Mouse (Mus musculus) myocyte (in vitro differentiated cells): ENCODE measurements around the gene Bdkrb1. TPM values are rescaled to one million over a fixed set of nuclear protein-coding genes. Genes with fewer than 3 reads are reported as not detected.
A peak's percentile ranks its signal among the peaks of the same experiment; 100 is the strongest.

Experiments used
- H3K27me3 ChIP-seq: one replicate; pipeline ENCODE4 v1.6.1; 2011; ENCODE audit not compliant: control insufficient read depth, insufficient read depth, insufficient read length
- H3K36me3 ChIP-seq: one replicate; pipeline ENCODE4 v1.6.1; 2011; ENCODE audit not compliant: control insufficient read depth, insufficient read depth
- H3K4me2 ChIP-seq: one replicate; pipeline ENCODE4 v1.6.1; 2011; ENCODE audit warnings: low read depth, control low read depth
- H3K4me3 ChIP-seq: one replicate; pipeline ENCODE4 v1.5.1; 2011; ENCODE audit warnings: mild to moderate bottlenecking, control low read depth, moderate library complexity
- H3K79me2 ChIP-seq: one replicate; pipeline ENCODE4 v1.6.1; 2011; ENCODE audit not compliant: control insufficient read depth, insufficient read depth
- H3ac ChIP-seq: one replicate; pipeline ENCODE4 v1.6.1; 2011; ENCODE audit not compliant: control insufficient read depth, insufficient read length
- CEBPB ChIP-seq: IDR thresholded peaks from 2 replicates; pipeline ENCODE4 v1.6.1; 2011; ENCODE audit warnings: mild to moderate bottlenecking, moderate library complexity; ENCODE audit not compliant: poor library complexity, insufficient read depth, severe bottlenecking
- E2F4 ChIP-seq: IDR thresholded peaks from one replicate; pipeline ENCODE4 v1.6.1; 2011; ENCODE audit warnings: mild to moderate bottlenecking, control low read depth, moderate library complexity; ENCODE audit not compliant: insufficient read depth
- MAX ChIP-seq: IDR thresholded peaks from one replicate; pipeline ENCODE4 v1.6.1; 2011; ENCODE audit warnings: low read depth, mild to moderate bottlenecking, control low read depth
- MYOD1 ChIP-seq, 3 experiments: IDR thresholded peaks; one replicate each; pipeline ENCODE4 v1.6.1; 2011; ENCODE audit warnings: control low read depth in 2 of 3, low read depth in 2 of 3, mild to moderate bottlenecking in 2 of 3, moderate library complexity in 1 of 3; ENCODE audit not compliant: insufficient read length in 2 of 3, control insufficient read depth in 1 of 3
- MYOG ChIP-seq, 3 experiments: IDR thresholded peaks; one replicate each; pipeline ENCODE4 v1.6.1; 2011; ENCODE audit warnings: control low read depth in 2 of 3, low read depth in 2 of 3, mild to moderate bottlenecking in 2 of 3; ENCODE audit not compliant: insufficient read length in 2 of 3, control insufficient read depth in 1 of 3, insufficient read depth in 1 of 3
- POLR2A ChIP-seq: IDR thresholded peaks from one replicate; pipeline ENCODE4 v1.6.1; 2011; ENCODE audit warnings: low read depth, mild to moderate bottlenecking, control low read depth, moderate library complexity; ENCODE audit not compliant: insufficient read length
- POLR2AphosphoS2 ChIP-seq: IDR thresholded peaks from one replicate; pipeline ENCODE4 v1.6.1; 2011; ENCODE audit warnings: low read depth, control low read depth; ENCODE audit not compliant: insufficient read length
- REST ChIP-seq: IDR thresholded peaks from one replicate; pipeline ENCODE4 v1.6.1; 2011; ENCODE audit warnings: mild to moderate bottlenecking, control low read depth, moderate library complexity; ENCODE audit not compliant: insufficient read depth, insufficient read length
- SRF ChIP-seq: IDR thresholded peaks from one replicate; pipeline ENCODE4 v1.6.1; 2011; ENCODE audit warnings: low read depth; ENCODE audit not compliant: control insufficient read depth, insufficient read length
- TCF12 ChIP-seq: IDR thresholded peaks from one replicate; pipeline ENCODE4 v1.6.1; 2011; ENCODE audit warnings: mild to moderate bottlenecking, control low read depth; ENCODE audit not compliant: poor library complexity, insufficient read depth, severe bottlenecking
- TCF3 ChIP-seq: IDR thresholded peaks from one replicate; pipeline ENCODE4 v1.6.1; 2011; ENCODE audit warnings: low read depth, control low read depth; ENCODE audit not compliant: insufficient read length
- USF1 ChIP-seq: IDR thresholded peaks from one replicate; pipeline ENCODE4 v1.6.1; 2011; ENCODE audit warnings: low read depth, mild to moderate bottlenecking, control low read depth, moderate library complexity
- polyA plus RNA-seq: library from polyadenylated mRNA; unstranded; fragments of >200 nt; fragmentation: generic; extraction: Trizol; gene quantifications from one replicate; pipeline ENCODE4 v1.2.1, GENCODE M21; 2012; ENCODE audit warnings: missing spikeins

Bdkrb1 gene
- 1.00 TPM for polyA plus RNA-seq

GRCm38 (mm10) chr12:105602581-105603210 lies at the start of gene Bdkrb1:
Gene Bdkrb1 (plus strand): TSS chr12:105603085.
- Histone ChIP-seq H3K79me2 (no peaks in the 10 kb centered on the region), H3K27me3 (no peaks in the 10 kb centered on the region), H3K4me3 (no peak within 1 kb of the TSS), H3ac (no peak within 1 kb of the TSS), H3K4me2 (peak within 1 kb of the TSS; percentile 68), H3K36me3 (no peaks in the 10 kb centered on the region)
- TF ChIP-seq MYOG (IDR thresholded peaks at IDR 0.05; ENCODE audit: control insufficient read depth in 1 of 3, insufficient read depth in 1 of 3, insufficient read length in 2 of 3, low read depth in 2 of 3) (no peak), MYOD1 (IDR thresholded peaks at IDR 0.05; ENCODE audit: control insufficient read depth in 1 of 3, insufficient read length in 2 of 3, low read depth in 2 of 3) (no peak), POLR2A (no peak), CEBPB (0 out of 2 replicates have a peak, but pooled peaks have one; percentile 15)

GRCm38 (mm10) chr12:105554151-105554772 lies 48.6 kb upstream of the Bdkrb1 start:
- Histone ChIP-seq H3K36me3 (no peaks in the 10 kb centered on the region), H3K79me2 (no peaks in the 10 kb centered on the region), H3K27me3 (no peaks in the 10 kb centered on the region), H3ac (no peak overlapping the region), H3K4me2 (no peak overlapping the region), H3K4me3 (no peak overlapping the region)
- TF ChIP-seq POLR2AphosphoS2, result no peak
- TF ChIP-seq MYOG (IDR thresholded peaks at IDR 0.05; ENCODE audit: control insufficient read depth in 1 of 3, insufficient read depth in 1 of 3, insufficient read length in 2 of 3, low read depth in 2 of 3), result no peak
- no peak for TF ChIP-seq CEBPB
- TF ChIP-seq POLR2A, result no peak
- TF ChIP-seq REST, result no peak
- TF ChIP-seq MYOD1 (IDR thresholded peaks at IDR 0.05; ENCODE audit: control insufficient read depth in 1 of 3, insufficient read length in 2 of 3, low read depth in 2 of 3), result no peak
- TF ChIP-seq TCF12, result no peak
- TF ChIP-seq USF1, result no peak
- no peak for TF ChIP-seq MAX
- TF ChIP-seq TCF3, result no peak
- TF ChIP-seq E2F4, result no peak
- no peak for TF ChIP-seq SRF

DNA sequence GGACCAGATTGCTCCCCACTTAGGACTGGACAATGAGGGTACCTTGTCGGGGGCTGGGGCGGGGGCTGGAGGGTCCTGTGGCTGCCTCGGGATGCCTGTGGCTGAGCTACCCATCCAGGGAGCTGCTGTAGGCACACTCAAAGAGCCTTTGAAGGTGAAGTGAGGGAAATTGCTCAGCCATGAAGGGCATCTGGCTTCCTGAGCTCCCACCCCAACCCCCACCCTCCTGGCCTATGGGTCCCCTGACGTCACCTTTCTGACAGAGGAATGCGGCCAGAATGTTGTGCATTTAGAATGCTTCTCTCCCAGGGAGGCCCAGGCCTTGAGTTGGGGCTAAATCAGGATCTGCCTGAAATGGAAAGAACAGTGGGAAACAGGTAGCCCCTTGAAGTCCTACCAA lies 47.7 kb upstream of the Bdkrb1 start:
- Histone ChIP-seq H3K79me2 (no peaks in the 10 kb centered on the region), H3K4me3 (no peak overlapping the region), H3K4me2 (no peak overlapping the region), H3K27me3 (no peaks in the 10 kb centered on the region), H3ac (no peak overlapping the region), H3K36me3 (no peaks in the 10 kb centered on the region)
- TF ChIP-seq POLR2A, result no peak
- TF ChIP-seq USF1, result no peak
- TF ChIP-seq MAX, result no peak
- no peak for TF ChIP-seq MYOD1 (IDR thresholded peaks at IDR 0.05; ENCODE audit: control insufficient read depth in 1 of 3, insufficient read length in 2 of 3, low read depth in 2 of 3)
- TF ChIP-seq MYOG (IDR thresholded peaks at IDR 0.05; ENCODE audit: control insufficient read depth in 1 of 3, insufficient read depth in 1 of 3, insufficient read length in 2 of 3, low read depth in 2 of 3), result no peak
- no peak for TF ChIP-seq E2F4
- TF ChIP-seq CEBPB, result no peak
- no peak for TF ChIP-seq TCF3
- no peak for TF ChIP-seq TCF12
- no peak for TF ChIP-seq SRF
- TF ChIP-seq POLR2AphosphoS2, result no peak
- TF ChIP-seq REST, result no peak

GRCm38 (mm10) chr12:105557250-105557925 lies 45.5 kb upstream of the Bdkrb1 start:
- no peak overlapping the region for H3K4me2 ChIP-seq
- H3K79me2 ChIP-seq, result no peaks in the 10 kb centered on the region
- TF ChIP-seq POLR2A, result no peak
- peak in 1 of 3 experiments; percentile 46 for TF ChIP-seq MYOD1 (IDR thresholded peaks at IDR 0.05; ENCODE audit: control insufficient read depth in 1 of 3, insufficient read length in 2 of 3, low read depth in 2 of 3)
- H3K36me3 ChIP-seq, result no peaks in the 10 kb centered on the region
- no peak overlapping the region for H3ac ChIP-seq
- H3K27me3 ChIP-seq, result no peaks in the 10 kb centered on the region
- no peak overlapping the region for H3K4me3 ChIP-seq

GRCm38 (mm10) chr12:105561007-105561534 lies 41.8 kb upstream of the Bdkrb1 start:
- TF ChIP-seq MYOG (IDR thresholded peaks at IDR 0.05; ENCODE audit: control insufficient read depth in 1 of 3, insufficient read depth in 1 of 3, insufficient read length in 2 of 3, low read depth in 2 of 3) (no peak), REST (no peak), POLR2A (no peak), TCF3 (no peak), SRF (no peak), MAX (no peak), POLR2AphosphoS2 (no peak), MYOD1 (IDR thresholded peaks at IDR 0.05; ENCODE audit: control insufficient read depth in 1 of 3, insufficient read length in 2 of 3, low read depth in 2 of 3) (no peak), CEBPB (no peak), TCF12 (no peak), E2F4 (no peak), USF1 (no peak)

More at GRCm38 (mm10) chr12:105561007-105561534, 41.8 kb upstream of the Bdkrb1 start:
- Histone ChIP-seq H3K79me2 (no peaks in the 10 kb centered on the region), H3K4me3 (no peak overlapping the region), H3ac (no peak overlapping the region), H3K27me3 (no peaks in the 10 kb centered on the region), H3K36me3 (no peaks in the 10 kb centered on the region), H3K4me2 (no peak overlapping the region)
